Mouse (Mus musculus) midbrain, embryonic 10.5 days (tissue): Measurements from ENCODE around the gene Gsg1l. TPM values are rescaled to one million over a fixed set of nuclear protein-coding genes. Genes with fewer than 3 reads are reported as not detected.

Experiments
- DNase-seq: peaks from one replicate; pipeline ENCODE4 v3.0.0-alpha.2; 2017; ENCODE audit warnings: low spot score
- H3K27ac ChIP-seq: fragments of 300-500 bp; sonication (generic); replicated peaks from 2 replicates; pipeline ENCODE4 v1.5.1; 2016; ENCODE audit warnings: mild to moderate bottlenecking
- H3K27me3 ChIP-seq: fragments of 300-500 bp; sonication (generic); 2 replicates; pipeline ENCODE4 v1.6.1; 2016; ENCODE audit warnings: low read depth, mild to moderate bottlenecking; ENCODE audit not compliant: poor library complexity, severe bottlenecking
- H3K36me3 ChIP-seq: fragments of 300-500 bp; sonication (generic); 2 replicates; pipeline ENCODE4 v1.6.1; 2016; ENCODE audit warnings: mild to moderate bottlenecking, moderate library complexity
- H3K4me1 ChIP-seq: fragments of 300-500 bp; sonication (generic); 2 replicates; pipeline ENCODE4 v1.6.1; 2016
- H3K4me3 ChIP-seq: fragments of 300-500 bp; sonication (generic); 2 replicates; pipeline ENCODE4 v1.5.1; 2016; ENCODE audit warnings: mild to moderate bottlenecking, moderate library complexity
- H3K9me3 ChIP-seq: fragments of 300-500 bp; sonication (generic); replicated peaks from 2 replicates; pipeline ENCODE4 v1.6.1; 2016; ENCODE audit warnings: mild to moderate bottlenecking
- WGBS: fragments of 180-500 bp; shearing (Covaris S2); methylation state at CpG from one replicate; pipeline ENCODE4 v1.1.7; 2016; 5-methylcytosine and 5-hydroxymethylcytosine counted together
- polyA plus RNA-seq: library from polyadenylated mRNA; unstranded; fragments of >200 nt; fragmentation: Nextera tagmentation; extraction: Ambion mirVana; gene quantifications from 2 replicates; pipeline ENCODE4 v1.2.1, GENCODE M21; 2016

The Gsg1l gene
- polyA plus RNA-seq, 1 experiment from 2014 or later: 1.1 TPM

DNA sequence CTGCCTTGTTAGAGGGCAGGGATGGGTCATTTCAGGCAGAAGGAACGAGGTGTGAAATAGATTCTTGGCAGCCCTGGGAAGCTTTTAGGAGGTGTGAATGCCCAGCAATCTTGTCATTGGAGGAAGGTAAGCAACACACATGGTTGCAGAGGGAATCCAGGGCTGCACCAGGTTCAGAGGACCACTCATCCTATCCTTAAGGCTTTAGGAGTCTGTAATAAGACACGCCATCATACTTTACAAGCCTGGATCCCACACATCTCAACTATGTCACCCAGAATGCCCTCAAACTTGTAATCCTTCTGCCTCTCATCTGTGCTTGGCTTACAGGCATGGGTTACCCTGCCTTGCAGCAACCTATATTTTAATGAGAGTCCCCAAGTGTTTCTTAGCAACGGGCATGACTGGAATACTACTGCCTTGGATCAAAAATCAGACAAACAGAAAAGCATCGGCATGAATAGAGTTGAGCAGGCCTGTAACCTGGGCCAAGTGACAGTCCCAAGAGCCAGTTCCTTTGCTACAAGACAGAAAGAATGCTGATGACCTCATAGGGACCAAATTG lies 196.0 kb downstream of the Gsg1l start:
- H3K4me1 ChIP-seq: peaks cover 29% of the 10 kb centered on the region
- no peaks in the 10 kb centered on the region for H3K27me3 ChIP-seq
- H3K9me3 ChIP-seq: no peaks in the 10 kb centered on the region
- no peak for DNase-seq
- no peak overlapping the region for H3K4me3 ChIP-seq
- H3K36me3 ChIP-seq: no peaks in the 10 kb centered on the region
- 82% methylated on average over 4 of the region's 4 CpGs for WGBS
- H3K27ac ChIP-seq: no peak overlapping the region; the same call in 1 of the 2 replicates

DNA sequence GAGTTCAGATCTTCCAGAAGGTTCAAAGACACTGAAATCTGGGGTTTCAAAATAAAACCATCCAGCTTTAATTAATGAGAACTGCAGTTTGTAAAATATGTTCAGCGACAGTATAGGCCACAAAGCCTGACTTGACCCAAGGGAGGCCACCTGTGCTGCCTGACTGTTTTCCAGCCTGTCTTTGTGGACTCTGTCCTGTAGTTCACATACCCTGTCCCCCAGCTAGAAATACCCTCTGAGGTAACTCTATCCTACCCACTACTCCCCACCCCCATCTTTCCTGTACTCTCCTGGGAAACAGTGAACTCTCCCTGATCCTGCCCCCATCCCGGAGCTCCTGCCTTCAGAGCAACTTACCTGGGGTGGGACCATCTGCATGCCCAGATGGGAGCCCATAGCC lies 199.0 kb downstream of the Gsg1l start:
- Histone ChIP-seq H3K27ac (no peak overlapping the region), H3K4me3 (no peak overlapping the region), H3K27me3 (no peaks in the 10 kb centered on the region), H3K4me1 (peaks cover 29% of the 10 kb centered on the region), H3K36me3 (no peaks in the 10 kb centered on the region), H3K9me3 (no peaks in the 10 kb centered on the region)
- DNase-seq: no peak
- 84% methylated on average over 2 of the region's 2 CpGs for WGBS

DNA sequence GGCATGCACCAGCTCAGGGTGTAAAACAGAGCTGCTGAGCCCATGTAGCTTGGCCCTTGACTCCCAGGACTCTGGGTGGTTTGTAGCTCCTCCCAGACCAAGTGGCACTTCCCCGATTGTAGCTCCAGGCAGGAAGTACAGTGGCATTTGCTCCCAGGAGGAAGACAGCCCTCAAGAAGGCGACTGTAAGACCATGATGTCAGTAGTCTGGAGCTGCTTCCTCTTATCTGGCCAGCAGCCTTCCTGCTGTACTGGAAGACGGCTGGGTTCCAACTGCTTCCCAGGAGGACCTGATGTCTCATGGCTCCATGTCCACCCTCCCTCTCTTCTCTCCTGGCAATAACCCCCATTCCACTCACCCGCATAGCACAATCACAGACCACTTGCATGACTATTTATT lies 204.2 kb downstream of the Gsg1l start:
- Histone ChIP-seq H3K36me3 (no peaks in the 10 kb centered on the region), H3K4me1 (no peaks in the 10 kb centered on the region), H3K27me3 (no peaks in the 10 kb centered on the region), H3K27ac (no peak overlapping the region), H3K4me3 (no peak overlapping the region), H3K9me3 (no peaks in the 10 kb centered on the region)
- DNase-seq: no peak
- WGBS: 72% methylated on average over 4 of the region's 4 CpGs

DNA sequence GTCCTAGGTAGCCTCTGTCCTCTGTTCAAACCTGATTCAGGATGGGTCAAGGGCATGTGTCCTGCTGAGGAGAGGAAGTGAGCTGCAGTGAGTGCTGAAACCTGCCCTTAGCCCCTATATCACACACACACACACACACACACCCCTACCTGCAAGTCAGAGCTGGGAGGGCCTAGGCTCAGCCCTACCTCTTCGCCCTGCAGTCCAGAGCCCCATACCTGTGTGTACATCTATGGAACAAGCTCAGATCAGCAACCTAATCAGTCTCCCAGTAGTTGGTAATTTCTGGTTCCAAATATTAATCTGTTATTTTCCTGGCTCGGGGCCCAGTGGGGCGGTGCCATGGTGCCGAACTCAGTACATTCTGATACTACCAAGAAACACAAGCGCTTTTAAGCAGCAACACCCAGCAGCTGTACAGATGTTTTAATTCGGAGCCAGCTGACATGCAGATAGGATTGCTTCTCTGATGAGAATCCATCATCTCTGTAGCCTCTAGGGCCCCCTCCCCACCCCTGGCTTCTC lies 208.2 kb downstream of the Gsg1l start:
- no peak for DNase-seq
- Histone ChIP-seq H3K9me3 (no peaks in the 10 kb centered on the region), H3K4me1 (peaks cover 21% of the 10 kb centered on the region), H3K4me3 (no peak overlapping the region), H3K27me3 (no peaks in the 10 kb centered on the region; the same call in 1 of the 2 replicates), H3K27ac (peak overlapping the region; percentile 38; the same call in 1 of the 2 replicates), H3K36me3 (no peaks in the 10 kb centered on the region)
- WGBS: 93% methylated on average over 6 of the region's 6 CpGs

GRCm38 (mm10) chr7:125872874-125873273 lies 209.3 kb downstream of the Gsg1l start:
- Histone ChIP-seq H3K9me3 (no peaks in the 10 kb centered on the region), H3K27me3 (no peaks in the 10 kb centered on the region; the same call in 1 of the 2 replicates), H3K4me1 (peaks cover 21% of the 10 kb centered on the region), H3K4me3 (no peak overlapping the region), H3K36me3 (peaks cover 4% of the 10 kb centered on the region; the same call in 1 of the 2 replicates), H3K27ac (peak overlapping the region; percentile 81)
- no peak for DNase-seq
- 87% methylated on average over 3 of the region's 3 CpGs for WGBS

GRCm38 (mm10) chr7:125872202-125872580 lies 210.0 kb downstream of the Gsg1l start:
- peaks cover 4% of the 10 kb centered on the region; the same call in 1 of the 2 replicates for H3K36me3 ChIP-seq
- 76% methylated on average over 6 of the region's 6 CpGs for WGBS
- H3K4me3 ChIP-seq: no peak overlapping the region
- H3K27ac ChIP-seq: peak overlapping the region; percentile 81
- peaks cover 21% of the 10 kb centered on the region for H3K4me1 ChIP-seq
- DNase-seq: no peak
- no peaks in the 10 kb centered on the region for H3K9me3 ChIP-seq
- H3K27me3 ChIP-seq: no peaks in the 10 kb centered on the region; the same call in 1 of the 2 replicates

DNA sequence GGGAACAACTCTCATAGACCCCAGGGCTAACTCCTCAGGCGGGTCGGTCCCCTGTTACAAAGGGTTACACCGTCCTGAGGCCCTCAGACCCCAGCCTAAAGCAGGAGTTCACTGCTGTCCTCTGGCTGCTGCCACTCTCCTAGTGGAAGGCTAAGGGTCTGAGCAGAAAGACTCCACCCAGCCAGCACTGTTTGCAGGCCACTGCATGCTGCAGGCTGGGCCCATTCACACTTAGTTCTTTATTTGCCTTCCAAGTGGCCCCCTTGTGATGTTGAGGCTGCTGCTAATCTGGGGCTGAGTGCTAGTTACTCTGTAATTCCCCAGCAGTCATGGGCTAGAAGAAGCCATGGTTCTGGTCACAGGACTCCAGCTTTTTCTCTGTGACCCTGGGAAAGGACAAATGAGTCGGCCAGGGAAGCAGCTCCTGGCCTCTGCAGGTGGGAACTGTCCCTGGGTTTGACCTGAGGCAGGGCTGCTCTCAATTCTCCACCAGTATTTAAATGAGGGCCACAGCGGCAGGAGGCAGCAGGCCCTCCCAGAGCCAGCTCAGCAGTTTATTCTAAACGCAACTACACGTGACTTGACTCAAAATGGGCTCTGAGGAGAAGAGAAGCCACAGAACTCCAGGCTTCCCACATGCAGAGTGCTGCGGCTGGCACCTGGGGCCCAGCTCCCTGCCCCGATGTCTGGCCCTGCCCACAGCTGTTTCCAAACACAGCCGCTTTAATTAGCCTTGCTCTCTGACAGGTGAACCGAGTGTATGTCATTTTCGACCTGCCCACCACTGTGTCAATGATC lies 210.6 kb downstream of the Gsg1l start:
- Histone ChIP-seq H3K4me3 (no peak overlapping the region), H3K27ac (peak overlapping the region; percentile 81), H3K4me1 (peaks cover 21% of the 10 kb centered on the region), H3K27me3 (no peaks in the 10 kb centered on the region; the same call in 1 of the 2 replicates), H3K9me3 (no peaks in the 10 kb centered on the region), H3K36me3 (peaks cover 4% of the 10 kb centered on the region; the same call in 1 of the 2 replicates)
- WGBS: 37% methylated on average over 12 of the region's 12 CpGs
- DNase-seq: peak; percentile 32

DNA sequence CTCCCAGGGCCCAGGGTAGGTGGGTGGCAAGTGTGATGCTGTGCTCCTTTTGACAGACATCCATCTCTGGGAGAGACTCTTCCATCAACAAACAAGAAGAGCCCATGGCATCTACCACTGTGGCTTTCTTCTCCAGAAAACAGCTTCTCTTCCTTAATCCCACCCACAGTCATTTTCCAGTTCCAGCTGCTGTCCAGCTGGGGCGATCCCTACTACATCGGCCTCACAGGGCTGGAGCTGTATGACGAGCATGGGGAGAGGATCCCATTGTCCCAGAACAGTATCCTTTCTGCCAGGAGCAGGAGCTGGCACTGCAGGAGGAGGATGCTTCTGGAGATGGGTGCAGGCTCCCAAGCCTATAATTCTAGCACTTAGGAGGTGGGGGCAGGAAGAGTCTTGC lies 213.6 kb downstream of the Gsg1l start:
- Histone ChIP-seq H3K4me3 (no peak overlapping the region), H3K36me3 (peaks cover 4% of the 10 kb centered on the region; the same call in 1 of the 2 replicates), H3K27me3 (no peaks in the 10 kb centered on the region; the same call in 1 of the 2 replicates), H3K27ac (no peak overlapping the region), H3K4me1 (peaks cover 35% of the 10 kb centered on the region), H3K9me3 (no peaks in the 10 kb centered on the region)
- DNase-seq: no peak
- 90% methylated on average over 3 of the region's 3 CpGs for WGBS

- H3K36me3 ChIP-seq: peaks cover 4% of the 10 kb centered on the region; the same call in 1 of the 2 replicates
- H3K27ac ChIP-seq: 0 out of 2 replicates have a peak overlapping the region, but pooled peaks have one; percentile 57
- no peak for DNase-seq
- WGBS: 75% methylated on average over 11 of the region's 11 CpGs
- peaks cover 13% of the 10 kb centered on the region for H3K4me1 ChIP-seq
- H3K9me3 ChIP-seq: no peaks in the 10 kb centered on the region
- H3K4me3 ChIP-seq: no peak overlapping the region
- no peaks in the 10 kb centered on the region for H3K27me3 ChIP-seq
These were observed 217.0 kb downstream of the Gsg1l start for GRCm38 (mm10) chr7:125865234-125865633.

DNA sequence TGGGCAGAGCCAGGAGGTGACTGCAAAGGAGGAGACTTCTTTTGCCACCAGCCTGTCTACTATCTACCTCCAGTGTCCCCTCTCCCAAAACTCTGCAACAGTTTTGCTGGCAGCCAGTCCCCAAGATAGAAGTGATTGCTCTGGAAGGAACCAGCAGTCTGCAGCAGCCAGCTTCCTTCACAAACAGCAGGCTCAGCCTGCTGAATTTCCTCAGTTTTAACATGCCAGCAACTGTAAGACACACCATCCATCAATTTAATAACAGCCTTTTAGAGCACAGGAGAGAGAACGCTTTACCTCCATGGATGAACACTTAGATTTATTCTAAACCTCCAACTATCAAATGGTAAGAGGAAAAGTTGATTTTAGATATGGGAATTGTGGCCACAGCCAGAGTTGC lies 218.2 kb downstream of the Gsg1l start:
- H3K36me3 ChIP-seq: peaks cover 4% of the 10 kb centered on the region; the same call in 1 of the 2 replicates
- H3K9me3 ChIP-seq: no peaks in the 10 kb centered on the region
- no peak overlapping the region for H3K4me3 ChIP-seq
- WGBS: 93% methylated on average over 1 of the region's 1 CpGs
- H3K27ac ChIP-seq: no peak overlapping the region
- DNase-seq: no peak
- H3K27me3 ChIP-seq: no peaks in the 10 kb centered on the region
- peaks cover 13% of the 10 kb centered on the region for H3K4me1 ChIP-seq

DNA sequence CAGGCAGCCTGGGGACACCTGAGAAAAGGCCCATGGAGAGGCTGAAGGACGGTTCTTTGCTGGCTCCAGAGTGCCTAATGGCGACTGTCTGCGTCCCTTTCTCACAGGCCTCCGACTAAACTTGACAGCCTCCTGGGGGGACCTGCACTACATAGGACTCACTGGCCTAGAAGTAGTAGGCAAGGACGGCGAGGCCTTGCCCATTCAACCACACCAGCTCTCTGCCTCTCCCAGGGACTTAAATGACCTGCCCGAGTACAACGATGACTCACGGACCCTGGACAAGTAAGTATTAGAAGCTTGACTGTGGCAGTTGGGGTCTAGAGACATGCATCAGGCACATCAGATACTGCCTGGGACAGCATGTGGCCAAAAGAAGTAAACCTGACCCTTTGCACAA lies 221.8 kb downstream of the Gsg1l start:
- 90% methylated on average over 9 of the region's 9 CpGs for WGBS
- no peak for DNase-seq
- H3K27me3 ChIP-seq: no peaks in the 10 kb centered on the region

DNA sequence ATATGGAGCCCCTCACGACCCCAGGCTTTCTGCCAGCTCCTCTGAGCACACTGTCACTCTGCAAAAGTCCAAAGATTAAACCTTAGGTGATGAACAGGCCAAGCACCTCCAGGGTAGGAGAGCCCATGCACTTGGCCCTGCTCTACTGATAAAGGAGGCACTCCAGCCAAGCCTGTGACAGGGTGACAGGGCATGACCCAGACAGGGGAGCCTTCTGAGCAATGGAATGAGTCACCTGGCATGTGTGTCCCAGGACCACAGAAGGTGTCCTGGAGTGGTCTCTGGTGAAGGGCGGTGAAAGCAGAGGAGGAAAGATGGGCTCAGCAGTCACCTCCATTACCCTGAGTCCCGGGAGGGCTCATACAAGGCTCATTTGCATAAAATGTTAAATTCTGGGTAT lies 222.6 kb downstream of the Gsg1l start:
- Histone ChIP-seq H3K36me3 (peaks cover 3% of the 10 kb centered on the region; the same call in 1 of the 2 replicates), H3K9me3 (no peaks in the 10 kb centered on the region), H3K27ac (no peak overlapping the region), H3K4me1 (peaks cover 7% of the 10 kb centered on the region), H3K27me3 (no peaks in the 10 kb centered on the region), H3K4me3 (no peak overlapping the region)
- DNase-seq: no peak
- 80% methylated on average over 3 of the region's 3 CpGs for WGBS

More for the DNA sequence above, 221.8 kb downstream of the Gsg1l start:
- no peak overlapping the region for H3K4me3 ChIP-seq
- no peaks in the 10 kb centered on the region for H3K9me3 ChIP-seq
- peaks cover under 1% of the 10 kb centered on the region; the same call in 1 of the 2 replicates for H3K36me3 ChIP-seq
- peaks cover 11% of the 10 kb centered on the region for H3K4me1 ChIP-seq
- H3K27ac ChIP-seq: no peak overlapping the region

- H3K36me3 ChIP-seq: peaks cover 31% of the 10 kb centered on the region
These were observed 234.7 kb downstream of the Gsg1l start for GRCm38 (mm10) chr7:125847528-125847866.

More at GRCm38 (mm10) chr7:125847528-125847866, 234.7 kb downstream of the Gsg1l start:
- WGBS: 94% methylated on average over 2 of the region's 2 CpGs
- no peaks in the 10 kb centered on the region for H3K4me1 ChIP-seq
- DNase-seq: no peak
- H3K9me3 ChIP-seq: no peaks in the 10 kb centered on the region
- no peak overlapping the region for H3K27ac ChIP-seq
- H3K27me3 ChIP-seq: no peaks in the 10 kb centered on the region
- H3K4me3 ChIP-seq: no peak overlapping the region
